Mouse (Mus musculus) forebrain, embryonic 13.5 days (tissue): ENCODE measurements at regions not wholly inside any gene's neighbourhood (a gene's known extent, or its start where the extent isn't known, plus 50 kb on each side); places are given as distances from the start of the nearest gene placed in this dataset.

ENCODE experiments used
- ATAC-seq: fragments of 200-750 bp; cut with Nextera tagmentation; 2 replicates; pipeline ENCODE4 v1.8.0; 2017
- H3K27ac ChIP-seq: fragments of 300-500 bp; sonication (generic); 2 replicates; pipeline ENCODE4 v1.5.1; 2015; ENCODE audit warnings: inconsistent platforms, mild to moderate bottlenecking, moderate library complexity
- H3K27me3 ChIP-seq: fragments of 300-500 bp; sonication (generic); 2 replicates; pipeline ENCODE4 v1.6.1; 2015; ENCODE audit warnings: mild to moderate bottlenecking, inconsistent platforms
- H3K36me3 ChIP-seq: fragments of 300-500 bp; sonication (generic); 2 replicates; pipeline ENCODE4 v1.6.1; 2015; ENCODE audit warnings: mild to moderate bottlenecking, inconsistent platforms; ENCODE audit not compliant: poor library complexity, severe bottlenecking
- H3K4me1 ChIP-seq: fragments of 300-500 bp; sonication (generic); 2 replicates; pipeline ENCODE4 v1.6.1; 2015; ENCODE audit warnings: inconsistent platforms
- H3K4me2 ChIP-seq: fragments of 300-500 bp; sonication (generic); 2 replicates; pipeline ENCODE4 v1.6.1; 2015; ENCODE audit warnings: inconsistent platforms, mild to moderate bottlenecking, moderate library complexity
- H3K4me3 ChIP-seq: fragments of 300-500 bp; sonication (generic); 2 replicates; pipeline ENCODE4 v1.5.1; 2015; ENCODE audit warnings: mild to moderate bottlenecking, inconsistent platforms
- H3K9ac ChIP-seq: fragments of 300-500 bp; sonication (generic); 2 replicates; pipeline ENCODE4 v1.6.1; 2015; ENCODE audit warnings: mild to moderate bottlenecking, inconsistent platforms
- H3K9me3 ChIP-seq: fragments of 300-500 bp; sonication (generic); replicated peaks from 2 replicates; pipeline ENCODE4 v1.6.1; 2016; ENCODE audit warnings: inconsistent platforms
- WGBS: fragments of 180-500 bp; shearing (Covaris S2); methylation state at CpG from one replicate; pipeline ENCODE4 v1.1.7; 2015; 5-methylcytosine and 5-hydroxymethylcytosine counted together

- Histone ChIP-seq H3K27me3 (no peaks in the 10 kb centered on the region), H3K4me3 (no peak overlapping the region), H3K27ac (no peak overlapping the region), H3K9ac (no peak overlapping the region), H3K4me1 (peaks cover 11% of the 10 kb centered on the region), H3K36me3 (no peaks in the 10 kb centered on the region), H3K4me2 (no peak overlapping the region), H3K9me3 (no peaks in the 10 kb centered on the region)
- 6% methylated on average over 4 of the region's 4 CpGs for WGBS
- no peak for ATAC-seq
Measured at GRCm38 (mm10) chr7:125254302-125254701, 190.2 kb upstream of the Kdm8 start.

DNA sequence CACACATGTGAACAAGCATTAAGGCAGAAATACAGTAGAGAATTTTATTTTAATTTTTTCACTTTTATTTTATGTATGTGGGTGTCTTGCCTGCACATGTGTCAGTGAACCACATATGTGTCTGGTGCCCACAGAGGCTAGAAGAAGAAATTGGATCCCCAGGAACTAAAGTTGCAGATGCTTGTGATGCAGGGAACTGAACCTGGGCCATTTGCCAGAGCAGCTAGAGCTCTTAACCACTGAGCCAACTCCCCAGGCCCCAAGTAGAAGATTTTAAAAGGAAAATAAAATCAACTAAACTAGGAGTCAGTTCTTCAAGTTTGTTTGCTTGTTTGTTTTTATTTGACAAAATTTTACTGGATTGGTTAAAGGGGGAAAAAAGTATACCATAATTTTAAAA, 185.5 kb upstream of the Kdm8 start:
- Histone ChIP-seq H3K27me3 (no peaks in the 10 kb centered on the region), H3K36me3 (no peaks in the 10 kb centered on the region), H3K4me2 (no peak overlapping the region), H3K9me3 (no peaks in the 10 kb centered on the region), H3K4me1 (peaks cover 22% of the 10 kb centered on the region), H3K27ac (no peak overlapping the region), H3K4me3 (no peak overlapping the region), H3K9ac (no peak overlapping the region)
- ATAC-seq = no peak

- WGBS = 91% methylated on average over 2 of the region's 2 CpGs
- H3K36me3 ChIP-seq = no peaks in the 10 kb centered on the region
Measured at GRCm38 (mm10) chr7:125262133-125262532, 182.3 kb upstream of the Kdm8 start.

GRCm38 (mm10) chr7:125262672-125263365, 181.7 kb upstream of the Kdm8 start:
- Histone ChIP-seq H3K9me3 (no peaks in the 10 kb centered on the region), H3K27ac (no peak overlapping the region), H3K36me3 (no peaks in the 10 kb centered on the region), H3K4me2 (no peak overlapping the region), H3K27me3 (no peaks in the 10 kb centered on the region), H3K9ac (no peak overlapping the region), H3K4me3 (no peak overlapping the region), H3K4me1 (peaks cover 14% of the 10 kb centered on the region; the same call in 1 of the 2 replicates)
- 51% methylated on average over 12 of the region's 12 CpGs for WGBS
- peak; percentile 86 for ATAC-seq

More at GRCm38 (mm10) chr7:125262133-125262532, 182.3 kb upstream of the Kdm8 start:
- Histone ChIP-seq H3K4me1 (peaks cover 14% of the 10 kb centered on the region; the same call in 1 of the 2 replicates), H3K27me3 (no peaks in the 10 kb centered on the region), H3K9ac (no peak overlapping the region), H3K4me2 (no peak overlapping the region), H3K9me3 (no peaks in the 10 kb centered on the region), H3K4me3 (no peak overlapping the region), H3K27ac (no peak overlapping the region)
- no peak for ATAC-seq

GRCm38 (mm10) chr7:125263756-125264155, 180.7 kb upstream of the Kdm8 start:
- Histone ChIP-seq H3K4me3 (no peak overlapping the region), H3K4me1 (peaks cover 14% of the 10 kb centered on the region; the same call in 1 of the 2 replicates), H3K9ac (no peak overlapping the region), H3K9me3 (no peaks in the 10 kb centered on the region), H3K36me3 (no peaks in the 10 kb centered on the region), H3K4me2 (no peak overlapping the region), H3K27me3 (no peaks in the 10 kb centered on the region), H3K27ac (no peak overlapping the region)
- ATAC-seq = no peak
- 77% methylated on average over 2 of the region's 2 CpGs for WGBS

- Histone ChIP-seq H3K36me3 (no peaks in the 10 kb centered on the region), H3K9ac (no peak overlapping the region), H3K27ac (no peak overlapping the region), H3K4me1 (no peaks in the 10 kb centered on the region), H3K4me2 (no peak overlapping the region), H3K4me3 (no peak overlapping the region), H3K9me3 (no peaks in the 10 kb centered on the region), H3K27me3 (no peaks in the 10 kb centered on the region)
- ATAC-seq = no peak
- 53% methylated on average over 3 of the region's 3 CpGs for WGBS
Measured at GRCm38 (mm10) chr7:125270711-125271110, 173.8 kb upstream of the Kdm8 start.

DNA sequence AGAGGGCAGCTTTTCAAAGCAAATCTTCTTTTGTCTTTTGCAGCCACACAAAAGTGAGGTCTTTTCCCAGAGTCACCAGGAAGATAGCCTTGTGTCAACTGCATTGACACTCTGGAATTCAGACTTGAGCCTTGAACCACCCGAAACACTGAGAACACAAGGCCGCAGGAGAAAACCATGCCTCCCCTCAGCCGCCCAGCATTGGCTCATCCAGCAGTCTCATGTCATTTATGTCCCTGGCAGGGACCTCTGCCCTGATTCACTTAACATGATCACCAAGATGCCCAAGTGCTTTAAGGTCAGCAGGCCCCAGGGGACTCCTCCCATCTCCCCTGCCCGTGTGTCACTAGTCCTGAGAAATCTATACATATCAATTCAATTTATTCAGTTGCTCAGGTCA, 173.1 kb upstream of the Kdm8 start:
- no peaks in the 10 kb centered on the region for H3K36me3 ChIP-seq
- H3K4me3 ChIP-seq = no peak overlapping the region
- H3K4me1 ChIP-seq = no peaks in the 10 kb centered on the region
- no peak overlapping the region for H3K27ac ChIP-seq
- no peaks in the 10 kb centered on the region for H3K27me3 ChIP-seq
- no peak overlapping the region for H3K9ac ChIP-seq
- ATAC-seq = no peak
- no peak overlapping the region for H3K4me2 ChIP-seq
- 76% methylated on average over 4 of the region's 4 CpGs for WGBS
- no peaks in the 10 kb centered on the region for H3K9me3 ChIP-seq

DNA sequence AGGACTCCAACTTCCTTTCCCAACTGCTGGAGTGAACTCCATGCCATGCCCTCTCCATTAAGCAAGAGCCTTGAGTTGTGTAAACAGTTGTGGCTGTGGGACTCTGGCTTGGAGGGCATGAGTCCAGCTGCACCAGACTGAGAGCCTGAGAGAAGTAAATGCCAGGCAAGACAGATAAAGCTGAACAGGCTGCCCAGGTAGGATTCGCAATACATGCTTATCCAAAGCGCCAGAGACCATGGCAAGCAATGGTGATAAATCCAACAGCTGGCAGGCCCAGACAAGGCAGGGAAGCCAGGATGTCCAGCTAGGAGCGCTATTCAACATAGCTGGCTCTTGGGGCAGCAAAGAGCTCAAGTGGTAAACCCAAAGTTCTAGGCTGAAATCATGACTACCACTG, 163.1 kb upstream of the Kdm8 start:
- H3K9me3 ChIP-seq = no peaks in the 10 kb centered on the region
- H3K4me1 ChIP-seq = no peaks in the 10 kb centered on the region
- H3K9ac ChIP-seq = no peak overlapping the region
- ATAC-seq = no peak
- no peak overlapping the region for H3K4me3 ChIP-seq
- H3K36me3 ChIP-seq = no peaks in the 10 kb centered on the region
- no peak overlapping the region for H3K4me2 ChIP-seq
- WGBS = 87% methylated on average over 3 of the region's 3 CpGs
- H3K27ac ChIP-seq = no peak overlapping the region
- H3K27me3 ChIP-seq = no peaks in the 10 kb centered on the region

DNA sequence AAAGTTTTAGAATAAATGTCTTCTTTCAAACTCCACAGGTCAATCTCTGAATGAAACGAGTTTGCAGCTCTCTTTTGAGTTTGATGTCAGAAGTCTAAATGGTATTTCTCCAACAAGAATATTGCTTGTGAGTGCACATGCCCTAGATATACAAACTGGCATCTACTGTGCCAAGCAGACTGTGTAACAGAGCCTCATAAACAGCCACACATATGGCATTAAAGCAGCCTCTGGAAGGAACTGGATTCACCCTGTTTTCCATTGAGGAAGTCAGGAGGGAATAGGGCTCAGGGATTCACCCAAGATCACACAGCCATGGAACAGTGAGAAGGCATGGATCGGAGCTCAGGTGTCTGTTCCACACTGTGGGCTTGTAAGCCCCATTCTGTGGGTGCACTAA, 149.2 kb upstream of the Kdm8 start:
- no peaks in the 10 kb centered on the region for H3K27me3 ChIP-seq
- no peak overlapping the region for H3K9ac ChIP-seq
- H3K4me1 ChIP-seq = no peaks in the 10 kb centered on the region
- no peak overlapping the region for H3K27ac ChIP-seq
- no peaks in the 10 kb centered on the region for H3K9me3 ChIP-seq
- WGBS = 65% methylated on average over 2 of the region's 2 CpGs
- no peaks in the 10 kb centered on the region for H3K36me3 ChIP-seq
- no peak overlapping the region for H3K4me3 ChIP-seq
- H3K4me2 ChIP-seq = no peak overlapping the region
- peak; percentile 59; the same call in 1 of the 2 replicates for ATAC-seq

- H3K27ac ChIP-seq = no peak overlapping the region
- 0 out of 2 replicates have a peak, but pooled peaks cover 5% of the 10 kb centered on the region for H3K4me1 ChIP-seq
- 66% methylated on average over 3 of the region's 3 CpGs for WGBS
- ATAC-seq = no peak
- no peak overlapping the region for H3K9ac ChIP-seq
- H3K4me2 ChIP-seq = no peak overlapping the region
- no peaks in the 10 kb centered on the region for H3K9me3 ChIP-seq
- H3K27me3 ChIP-seq = no peaks in the 10 kb centered on the region
- no peaks in the 10 kb centered on the region for H3K36me3 ChIP-seq
- H3K4me3 ChIP-seq = no peak overlapping the region
Measured at GRCm38 (mm10) chr7:125308433-125308832, 136.0 kb upstream of the Kdm8 start.

DNA sequence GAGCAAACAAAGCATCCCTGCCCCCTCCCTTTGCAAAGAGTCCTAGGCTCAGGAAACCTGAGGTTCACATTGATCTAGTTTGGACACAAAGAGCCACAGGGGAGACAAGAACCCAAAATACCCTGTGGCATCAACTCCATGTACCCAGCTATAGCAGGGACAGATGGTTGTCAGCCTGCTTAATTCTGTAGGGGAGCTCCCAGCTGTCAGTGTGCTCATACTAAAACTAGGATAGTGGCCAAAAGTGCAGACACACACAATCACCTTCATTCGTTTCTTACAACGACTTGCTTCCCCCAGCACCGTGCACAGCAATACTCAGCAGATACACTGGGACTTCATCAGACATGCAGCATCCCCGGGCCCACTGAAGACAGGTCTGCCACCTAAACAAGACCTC, 133.5 kb upstream of the Kdm8 start:
- H3K27ac ChIP-seq = peak overlapping the region; percentile 64
- no peak overlapping the region for H3K9ac ChIP-seq
- no peak overlapping the region for H3K4me3 ChIP-seq
- H3K27me3 ChIP-seq = no peaks in the 10 kb centered on the region
- peak; percentile 74 for ATAC-seq
- H3K9me3 ChIP-seq = no peaks in the 10 kb centered on the region
- H3K4me1 ChIP-seq = 0 out of 2 replicates have a peak, but pooled peaks cover 5% of the 10 kb centered on the region
- H3K4me2 ChIP-seq = no peak overlapping the region
- 74% methylated on average over 4 of the region's 4 CpGs for WGBS
- H3K36me3 ChIP-seq = no peaks in the 10 kb centered on the region

DNA sequence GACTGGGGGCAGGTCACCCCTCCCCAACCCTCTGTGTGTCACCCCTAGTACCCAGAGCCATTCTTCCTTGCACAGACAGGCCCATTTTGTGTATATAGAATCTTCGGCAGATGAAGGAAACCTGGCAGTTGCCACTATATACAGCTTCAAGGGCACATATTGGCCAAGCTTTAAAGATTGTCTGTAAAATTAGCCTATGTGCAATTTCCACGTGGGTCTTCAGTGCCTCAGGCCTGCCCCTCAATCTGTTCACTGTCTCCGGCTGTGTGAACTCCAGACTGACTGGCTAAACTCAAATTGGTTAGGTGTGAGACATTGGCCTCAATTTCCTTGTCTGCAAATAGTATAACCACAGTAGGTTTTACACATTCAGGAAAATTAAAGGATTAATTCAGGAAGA, 130.9 kb upstream of the Kdm8 start:
- no peak overlapping the region for H3K9ac ChIP-seq
- H3K27ac ChIP-seq = no peak overlapping the region
- H3K4me2 ChIP-seq = no peak overlapping the region
- WGBS = 84% methylated on average over 3 of the region's 3 CpGs
- 0 out of 2 replicates have a peak, but pooled peaks cover 5% of the 10 kb centered on the region for H3K4me1 ChIP-seq
- ATAC-seq = no peak
- H3K36me3 ChIP-seq = no peaks in the 10 kb centered on the region
- no peaks in the 10 kb centered on the region for H3K9me3 ChIP-seq
- no peaks in the 10 kb centered on the region for H3K27me3 ChIP-seq
- H3K4me3 ChIP-seq = no peak overlapping the region

DNA sequence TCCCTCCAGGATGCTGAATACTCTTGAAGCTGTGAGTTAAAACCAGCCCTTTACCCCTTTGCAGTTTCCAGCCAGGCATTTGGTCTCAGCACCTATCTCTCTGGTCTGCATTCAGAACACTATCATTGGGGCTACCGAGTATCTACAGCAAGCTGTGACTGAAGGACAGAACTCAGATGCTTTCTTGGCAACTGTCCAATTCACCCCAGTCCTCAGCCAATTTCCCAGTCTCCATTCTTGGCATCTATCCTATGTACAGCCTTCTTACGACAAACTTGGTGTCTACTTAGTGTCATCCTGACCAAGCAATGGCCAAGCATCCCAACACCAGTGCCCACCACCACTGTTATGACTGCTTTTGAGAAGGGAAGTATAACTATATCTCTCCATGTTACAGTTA, 109.7 kb upstream of the Kdm8 start:
- H3K4me1 ChIP-seq = peaks cover 9% of the 10 kb centered on the region
- no peaks in the 10 kb centered on the region for H3K36me3 ChIP-seq
- no peaks in the 10 kb centered on the region for H3K9me3 ChIP-seq
- H3K4me2 ChIP-seq = no peak overlapping the region
- no peak overlapping the region for H3K9ac ChIP-seq
- 73% methylated on average over 2 of the region's 2 CpGs for WGBS
- H3K4me3 ChIP-seq = no peak overlapping the region
- H3K27me3 ChIP-seq = no peaks in the 10 kb centered on the region; the same call in 1 of the 2 replicates
- ATAC-seq = no peak
- no peak overlapping the region for H3K27ac ChIP-seq
